Mouse (Mus musculus) right cerebral cortex, adult 18-20 months (tissue): ENCODE measurements at regions not wholly inside any gene's neighbourhood (a gene's known extent, or its start where the extent isn't known, plus 50 kb on each side); places are given as distances from the start of the nearest gene placed in this dataset.
"Not testable (repeated sequence)": the region's sequence is repeated elsewhere in the genome, so short reads cannot be mapped to it uniquely, and the experiment has no call there.

Experiments
- DNase-seq: peaks from one replicate; pipeline ENCODE4 v3.0.0; 2022; ENCODE audit warnings: mixed read lengths

DNA sequence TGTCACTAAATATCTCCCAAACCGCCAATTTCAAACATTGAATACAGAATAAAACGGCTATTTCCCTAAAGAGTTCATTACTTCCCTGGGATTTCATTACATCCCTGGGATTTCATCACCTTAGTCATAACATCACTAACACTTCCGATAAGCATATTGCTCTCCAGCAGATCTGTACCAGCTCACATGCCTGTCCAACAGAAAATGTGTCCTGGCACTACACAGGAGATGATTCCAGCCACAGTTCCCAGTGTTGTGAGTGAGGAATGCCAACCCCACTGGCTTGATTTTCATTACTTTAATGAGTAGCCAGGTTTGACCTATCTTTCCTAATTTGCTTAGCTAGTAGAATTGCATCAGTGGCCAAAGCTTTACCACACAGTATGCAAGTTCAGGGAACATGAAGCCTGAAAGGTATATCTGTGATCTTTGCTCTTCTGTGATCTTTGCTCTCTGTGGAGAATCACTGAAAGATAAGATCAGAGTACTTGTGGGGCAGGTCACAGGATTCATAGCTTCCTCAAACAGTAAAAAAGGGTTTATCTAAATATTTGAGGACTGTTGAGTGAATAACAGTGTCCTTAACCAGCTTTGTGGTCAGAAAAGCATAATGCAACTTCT lies 1115.5 kb upstream of the 1700009N14Rik start:
- no peak for DNase-seq

DNA sequence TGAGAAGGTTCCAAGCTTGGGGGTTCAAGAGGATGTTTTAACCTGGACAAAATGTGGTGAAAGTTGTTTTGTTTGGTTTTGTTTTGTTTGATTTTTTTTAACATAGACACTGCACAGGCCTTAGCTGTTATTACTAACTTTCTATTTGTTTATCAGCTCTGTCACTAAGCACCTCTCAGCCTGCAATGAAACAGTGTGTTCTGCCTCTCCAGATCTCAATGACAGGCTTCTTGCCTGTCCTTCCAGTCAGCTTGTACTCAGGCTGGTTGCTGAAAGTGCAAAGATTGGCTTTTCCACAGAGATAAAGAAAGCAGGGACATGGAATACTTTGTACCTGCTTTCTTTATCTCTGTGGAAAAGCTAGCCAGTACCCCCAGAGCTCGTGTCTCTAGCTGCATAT lies 1114.9 kb upstream of the 1700009N14Rik start:
- no peak for DNase-seq

DNA sequence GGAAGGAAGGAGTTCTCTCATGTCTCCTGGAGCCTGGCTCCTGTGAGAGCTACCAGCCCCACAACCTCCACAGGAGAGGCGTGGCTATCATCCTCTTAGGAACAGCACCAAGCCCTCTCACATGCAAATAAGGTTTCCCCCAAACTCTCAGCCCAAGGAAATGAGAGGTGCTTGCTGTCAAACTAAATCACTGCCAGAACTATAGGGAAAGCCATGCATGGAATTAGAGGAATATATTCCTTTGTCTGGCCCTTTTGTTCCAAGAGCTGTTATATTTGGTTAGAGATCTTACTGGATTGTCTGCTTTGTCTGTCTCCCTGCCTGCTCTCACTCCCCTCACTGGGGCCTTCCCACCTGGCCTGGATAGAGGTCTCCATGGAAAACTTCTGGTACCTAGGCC lies 1079.0 kb upstream of the 1700009N14Rik start:
- no peak for DNase-seq

- no peak for DNase-seq
Observed at GRCm38 (mm10) chr4:38381916-38382315, 1068.2 kb upstream of the 1700009N14Rik start.

DNA sequence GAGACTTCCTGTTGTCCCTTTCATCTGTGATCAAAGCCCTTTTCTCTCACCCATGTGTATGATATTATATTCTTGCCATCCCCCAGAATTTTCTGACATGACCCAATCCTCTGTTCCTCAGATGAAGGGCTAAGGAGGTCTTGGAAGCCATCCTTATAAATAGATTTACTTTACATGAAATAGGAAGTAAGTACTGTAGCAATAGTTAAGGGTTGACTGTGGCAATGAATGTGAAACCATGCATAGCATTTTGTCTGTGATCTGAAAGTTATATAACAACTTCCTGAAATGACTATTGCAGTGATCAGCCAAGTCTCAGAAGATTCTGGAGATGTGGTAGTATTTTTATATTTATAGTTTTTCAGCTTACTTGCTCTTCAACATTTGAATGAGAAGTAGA lies 1053.5 kb upstream of the 1700009N14Rik start:
- DNase-seq, result no peak

DNA sequence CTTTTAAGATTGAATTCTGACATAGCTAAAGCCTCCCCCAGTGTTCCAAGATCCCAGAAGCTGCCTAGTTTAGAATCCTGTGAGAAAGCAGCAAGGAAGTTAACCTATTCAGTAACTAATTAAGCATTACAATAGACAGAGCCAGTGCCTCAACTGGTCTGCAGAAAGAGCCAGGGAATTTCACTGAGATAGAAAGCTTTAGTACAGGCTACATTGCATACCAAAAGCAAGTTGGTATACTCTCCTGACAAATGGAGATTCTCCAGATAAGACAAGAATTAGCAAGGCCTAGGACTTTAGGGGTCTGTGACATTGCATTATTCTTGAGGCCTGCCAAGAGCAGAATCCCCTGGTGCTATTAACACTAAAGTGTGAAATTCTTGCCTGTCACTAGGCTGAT lies 1014.8 kb upstream of the 1700009N14Rik start:
- not testable (repeated sequence) for DNase-seq

DNA sequence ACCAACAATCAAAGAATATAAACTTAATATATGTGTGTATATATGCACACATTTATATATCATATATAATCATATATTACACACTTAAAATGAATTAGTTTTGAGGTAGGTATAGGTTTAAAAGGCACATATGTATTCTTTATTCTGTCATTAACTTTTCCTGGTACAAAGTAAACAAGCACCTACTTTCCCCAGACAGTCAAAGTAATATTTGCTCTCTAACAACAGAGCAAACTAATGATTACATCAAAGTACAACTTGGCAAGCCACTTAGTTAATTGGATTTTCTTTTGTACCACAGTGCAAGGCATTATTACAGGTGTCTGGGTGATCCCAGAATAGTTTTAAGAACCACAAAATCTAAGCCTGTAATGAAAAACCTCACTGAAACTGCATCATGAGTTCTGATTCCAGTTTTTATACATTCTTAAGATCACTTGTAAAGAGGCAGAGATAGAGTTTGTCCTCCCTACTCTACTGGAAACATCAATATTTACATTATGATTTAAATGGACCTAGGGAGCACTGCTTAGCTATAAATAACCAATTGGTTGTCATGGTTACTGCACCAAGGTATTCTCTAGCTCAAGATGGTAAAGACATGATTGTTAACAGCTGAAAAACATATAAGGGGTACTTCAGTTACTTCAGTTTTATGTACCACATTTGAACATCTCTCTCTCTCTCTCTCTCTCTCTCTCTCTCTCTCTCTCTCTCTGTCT lies 988.5 kb upstream of the 1700009N14Rik start:
- DNase-seq, result no peak

DNA sequence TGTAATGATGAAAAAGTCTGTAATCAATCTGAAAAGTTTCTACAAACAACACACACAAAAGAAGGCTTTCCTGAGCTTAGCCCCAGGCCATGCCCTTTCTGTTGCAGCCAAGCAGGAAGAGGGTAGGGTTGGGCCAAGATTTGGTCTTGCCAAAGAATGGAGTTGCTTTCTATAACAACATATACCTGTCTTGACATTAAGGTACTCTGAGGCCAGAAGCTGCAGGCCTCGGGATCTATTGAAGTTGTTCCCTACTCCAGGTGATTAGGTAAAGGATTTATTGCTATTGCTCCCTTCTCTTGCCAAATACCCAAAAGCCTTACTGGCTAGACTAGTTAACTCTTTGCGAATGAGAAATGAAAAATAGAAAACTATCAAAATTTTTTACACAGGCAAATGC lies 951.8 kb upstream of the 1700009N14Rik start:
- no peak for DNase-seq

GRCm38 (mm10) chr4:38505875-38506274 lies 944.2 kb upstream of the 1700009N14Rik start:
- no peak for DNase-seq

GRCm38 (mm10) chr4:38507202-38507601 lies 942.9 kb upstream of the 1700009N14Rik start:
- peak; percentile 1 for DNase-seq

GRCm38 (mm10) chr4:38519108-38519507 lies 931.0 kb upstream of the 1700009N14Rik start:
- no peak for DNase-seq
